Mouse (Mus musculus) cerebellum, adult 8-10 months (tissue): ENCODE measurements around the gene Tcam1.

Experiments
- DNase-seq: peaks from one replicate; pipeline ENCODE4 v3.0.0; 2022

The Tcam1 gene

GRCm38 (mm10) chr11:106273811-106274210 lies 2.7 kb upstream of the Tcam1 start:
- no peak for DNase-seq

GRCm38 (mm10) chr11:106274374-106274773 lies 2.1 kb upstream of the Tcam1 start:
- DNase-seq, result no peak

DNA sequence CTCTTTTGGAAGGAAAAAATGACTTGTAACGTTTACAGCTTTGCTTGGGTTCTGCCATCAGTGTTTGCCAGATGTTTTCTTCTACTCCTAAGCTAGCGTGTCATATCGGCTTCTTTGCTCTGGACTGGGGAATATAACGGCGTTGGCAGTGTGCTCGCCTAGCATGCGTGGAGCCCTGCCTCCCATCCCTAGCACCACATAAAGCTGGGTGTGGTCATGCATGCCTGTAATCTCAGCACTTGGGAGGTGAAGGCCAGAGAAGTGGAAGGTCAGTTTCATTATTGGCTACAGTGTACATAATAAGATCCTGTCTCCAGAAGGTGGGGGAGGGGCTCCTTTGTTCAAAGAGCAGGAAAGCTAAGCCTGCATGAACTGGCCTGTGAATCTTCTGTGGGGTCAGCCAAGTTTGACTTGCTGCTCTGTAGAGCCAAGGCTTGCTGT lies 1.5 kb upstream of the Tcam1 start:
- peak; percentile 35 for DNase-seq

GRCm38 (mm10) chr11:106282452-106282851 lies 6.0 kb downstream of the Tcam1 start:
- DNase-seq, result no peak

GRCm38 (mm10) chr11:106283371-106283770 lies 6.9 kb downstream of the Tcam1 start:
- DNase-seq, result peak; percentile 41

DNA sequence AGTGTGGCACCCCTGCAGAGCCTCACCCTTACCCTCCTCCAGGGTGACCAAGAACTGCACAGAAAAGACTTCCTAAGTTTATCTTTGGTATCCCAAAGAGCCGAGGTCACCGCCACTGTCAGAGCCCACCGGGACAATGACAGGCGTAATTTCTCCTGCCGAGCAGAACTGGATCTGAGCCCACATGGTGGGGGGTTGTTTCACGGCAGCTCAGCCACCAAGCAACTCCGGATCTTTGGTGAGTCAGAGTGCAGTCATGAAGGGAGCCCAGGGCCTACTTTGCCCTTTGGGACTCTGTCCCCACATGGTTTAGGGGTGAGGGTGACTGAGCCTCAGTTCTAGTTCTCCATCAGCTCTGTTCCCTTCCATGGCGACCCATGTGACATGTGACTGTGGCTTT lies 7.7 kb downstream of the Tcam1 start:
- DNase-seq, result peak; percentile 35

GRCm38 (mm10) chr11:106286206-106286605 lies 9.7 kb downstream of the Tcam1 start:
- DNase-seq, result peak; percentile 51

DNA sequence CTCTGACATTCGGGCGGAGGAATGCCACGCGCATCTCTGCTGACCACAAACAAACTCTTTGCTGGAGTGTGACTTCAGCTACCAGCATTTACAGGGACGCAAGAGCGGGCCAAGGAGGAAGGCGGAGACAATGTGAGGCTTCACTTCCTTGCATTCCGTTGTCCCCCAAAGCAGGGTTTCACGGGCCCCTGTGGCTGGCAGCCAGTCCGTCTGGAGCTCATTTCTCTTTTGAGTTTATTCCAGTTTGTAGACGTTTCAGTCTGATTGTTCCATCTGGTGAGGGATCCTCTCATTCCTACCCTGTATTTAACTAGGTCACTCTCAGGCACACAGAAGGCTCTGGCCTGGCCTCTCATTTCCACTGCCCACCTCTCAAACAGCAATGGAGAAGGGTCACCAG lies 10.5 kb downstream of the Tcam1 start:
- DNase-seq, result peak; percentile 84

GRCm38 (mm10) chr11:106289369-106289768 lies 12.9 kb downstream of the Tcam1 start:
- DNase-seq, result peak; percentile 90

- DNase-seq, result peak; percentile 23
Observed at GRCm38 (mm10) chr11:106290376-106290775, 13.9 kb downstream of the Tcam1 start.

GRCm38 (mm10) chr11:106291861-106292260 lies 15.4 kb downstream of the Tcam1 start:
- peak; percentile 83 for DNase-seq

DNA sequence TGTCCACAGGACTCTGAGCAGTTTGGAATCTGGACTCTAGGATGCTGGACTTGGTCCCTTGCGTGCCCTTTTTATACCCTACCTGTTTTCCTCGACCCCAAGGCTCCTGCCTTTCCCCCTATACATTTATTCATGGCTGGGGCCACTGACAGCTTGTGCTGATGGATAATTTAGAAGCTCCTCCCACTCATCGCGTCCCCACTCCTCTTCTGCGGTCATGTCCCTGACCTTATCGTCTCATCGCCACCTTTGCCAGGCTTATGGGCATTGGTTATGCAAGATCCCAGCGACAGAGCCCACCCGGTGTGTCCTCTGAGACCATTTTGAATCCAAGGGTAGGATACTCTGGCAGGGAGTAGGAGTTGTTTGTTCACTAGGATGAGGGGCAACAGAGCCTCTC lies 25.3 kb downstream of the Tcam1 start, which contains the start of gene Gh:
Gene Gh, minus strand, starts transcription at position 101 of the 400 bp plus-strand sequence.
- no peak for DNase-seq

GRCm38 (mm10) chr11:106302634-106303033 lies 26.2 kb downstream of the Tcam1 start:
- DNase-seq, result peak; percentile 64

- no peak for DNase-seq
Observed at GRCm38 (mm10) chr11:106305348-106306064, 29.0 kb downstream of the Tcam1 start.

GRCm38 (mm10) chr11:106306065-106306385 lies 29.6 kb downstream of the Tcam1 start:
- DNase-seq, result no peak

DNA sequence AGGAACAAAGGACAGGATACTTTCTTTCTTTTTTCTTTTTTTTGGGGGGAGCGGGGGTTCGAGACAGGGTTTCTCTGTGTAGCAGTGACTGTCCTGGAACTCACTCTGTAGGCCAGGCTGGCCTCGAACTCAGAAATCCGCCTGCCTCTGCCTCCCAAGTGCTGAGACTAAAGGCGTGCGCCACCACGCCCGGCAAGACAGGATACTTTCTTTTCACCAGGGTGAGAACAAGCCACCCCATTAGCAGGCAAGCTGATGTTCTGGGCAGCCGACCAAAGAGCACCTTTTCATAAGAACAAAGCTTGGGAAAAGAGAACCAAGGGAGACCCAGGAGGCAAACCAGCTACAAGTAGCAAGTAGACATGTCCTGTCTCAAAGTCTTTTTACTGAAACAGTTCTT lies 30.3 kb downstream of the Tcam1 start:
- no peak for DNase-seq

DNA sequence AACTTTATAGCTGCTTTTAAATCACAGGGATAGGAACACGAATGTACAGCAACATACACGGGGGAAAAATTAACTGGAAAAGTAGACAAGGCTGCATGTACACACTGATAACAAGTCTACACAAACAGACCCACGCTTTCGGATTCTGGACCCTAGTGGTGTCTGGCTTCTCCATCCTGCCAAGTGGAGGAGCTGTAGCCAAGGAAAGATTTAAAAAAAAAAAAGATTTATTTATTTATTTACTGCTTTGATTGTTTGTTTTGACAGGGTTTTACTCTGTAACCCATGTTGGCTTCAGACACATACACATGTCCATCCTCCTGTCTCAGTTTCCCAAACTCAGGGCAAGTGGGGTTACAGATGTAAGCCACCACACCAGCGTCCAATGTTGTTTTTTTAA lies 31.0 kb downstream of the Tcam1 start:
- DNase-seq, result no peak

DNA sequence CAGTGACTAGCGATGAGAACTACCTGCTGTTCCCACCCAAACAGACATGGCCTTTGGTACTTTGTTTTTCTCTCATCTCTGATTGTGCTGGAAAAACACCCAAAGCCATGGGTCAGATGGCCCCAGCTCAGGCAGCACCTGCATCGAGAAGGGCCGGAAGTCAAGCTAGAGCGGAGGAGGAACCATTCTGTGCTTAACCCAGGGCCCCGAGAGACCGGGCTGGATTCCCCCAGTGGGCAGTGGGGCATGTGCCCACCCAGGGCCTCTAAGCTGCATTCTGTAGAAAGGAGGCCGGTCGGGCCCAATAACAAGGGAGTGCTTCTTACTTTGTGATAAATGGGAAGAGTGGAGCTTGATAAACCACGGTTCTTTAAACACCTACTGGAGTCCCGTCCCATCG lies 31.7 kb downstream of the Tcam1 start:
- DNase-seq, result no peak

DNA sequence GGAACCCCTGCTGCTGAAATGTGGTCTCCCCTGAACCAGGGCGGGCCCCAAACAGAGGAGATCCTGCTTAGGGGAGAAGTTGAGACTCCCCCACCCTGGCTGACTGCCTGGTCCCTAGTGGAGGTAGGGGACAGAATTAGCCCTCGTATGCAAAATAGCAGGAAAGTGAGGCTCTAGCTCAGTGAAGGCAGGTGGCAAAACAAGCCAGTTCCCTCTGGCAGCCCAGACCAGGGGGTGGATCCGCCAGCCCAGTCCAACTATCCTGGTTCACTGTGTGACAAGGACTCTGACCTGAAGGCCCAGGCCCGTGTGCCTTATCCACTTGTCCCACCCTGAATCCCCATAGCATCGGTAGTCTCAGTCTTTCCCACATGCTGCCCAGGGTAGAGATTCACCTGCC lies 33.7 kb downstream of the Tcam1 start:
- no peak for DNase-seq

DNA sequence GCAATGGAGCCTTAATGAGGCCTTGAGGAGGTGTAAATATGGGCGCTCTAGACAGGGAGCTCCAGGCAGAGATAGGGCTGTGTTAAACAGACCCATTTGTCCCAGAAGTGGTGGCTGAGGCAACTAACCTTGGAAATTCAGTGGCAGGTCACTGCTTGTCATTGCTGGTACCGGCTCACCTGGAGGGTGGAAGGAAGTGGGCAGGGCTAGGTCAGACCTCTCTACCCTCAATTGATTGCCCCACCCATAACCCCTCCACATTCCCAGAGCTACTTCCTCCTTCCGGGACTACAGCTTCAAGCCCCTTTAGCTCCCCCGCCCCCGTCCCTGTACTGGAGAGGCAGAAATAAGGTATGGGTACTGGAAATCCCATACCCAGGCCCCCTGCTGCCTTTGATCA lies 37.1 kb downstream of the Tcam1 start:
- DNase-seq, result no peak

DNA sequence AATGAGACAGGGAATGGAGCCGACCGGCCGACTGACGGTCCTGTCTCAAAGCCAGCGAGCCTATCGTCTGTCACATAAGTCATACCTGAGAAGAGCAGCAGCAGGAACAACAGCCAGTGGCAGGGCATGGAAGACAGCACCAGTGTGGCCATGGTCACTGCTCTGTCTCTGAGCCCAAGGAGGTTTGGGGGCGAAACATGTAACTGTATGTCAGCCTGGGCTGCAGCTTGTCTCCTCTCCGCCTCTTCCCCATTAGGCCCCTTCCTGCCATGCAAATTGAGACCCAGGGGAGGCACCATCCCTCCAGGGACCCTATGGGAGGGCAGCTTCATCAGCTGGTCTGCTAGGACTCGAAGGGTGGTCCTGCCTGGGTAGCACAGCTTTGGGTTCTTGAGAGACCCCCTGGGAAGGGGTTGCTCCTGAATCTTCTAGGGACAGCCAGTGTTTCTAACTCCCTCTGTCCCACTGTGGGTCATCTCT lies 37.9 kb downstream of the Tcam1 start, which contains the start of gene Cd79b:
Gene Cd79b, minus strand, starts transcription at position 430 of the 480 bp plus-strand sequence.
- no peak for DNase-seq

DNA sequence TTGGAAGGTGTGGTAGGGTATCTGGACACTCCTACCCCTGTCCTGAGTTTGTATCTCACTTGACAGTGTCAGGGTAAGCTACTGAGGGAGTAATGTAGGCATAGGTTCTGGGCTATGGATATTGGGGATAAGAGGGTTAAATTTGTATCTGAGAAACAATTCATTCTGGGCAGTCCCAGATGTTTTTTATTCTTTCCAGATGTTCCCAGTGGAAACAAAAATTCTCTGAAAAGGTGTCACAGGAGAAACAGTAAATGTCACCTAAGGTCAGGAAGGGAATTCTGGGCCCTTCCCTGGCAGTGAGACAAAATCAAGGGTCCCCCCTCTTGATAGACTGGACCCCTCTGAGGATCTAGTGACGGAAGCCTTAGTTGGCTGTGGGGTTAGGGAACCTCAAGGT lies 39.9 kb downstream of the Tcam1 start:
- DNase-seq, result no peak

- no peak for DNase-seq
Observed at GRCm38 (mm10) chr11:106317801-106318200, 41.3 kb downstream of the Tcam1 start.

GRCm38 (mm10) chr11:106318406-106319366 lies 42.2 kb downstream of the Tcam1 start:
- no peak for DNase-seq
